Mouse (Mus musculus) spleen, adult 10 weeks (tissue): Measurements from ENCODE around the gene Fibcd1. TPM values are rescaled to one million over a fixed set of nuclear protein-coding genes. Genes with fewer than 3 reads are reported as not detected.

Experiments used
- polyA plus RNA-seq: library from polyadenylated mRNA; stranded (reverse); fragments of 350-450 nt; fragmentation: Illumina TruSeq; extraction: RNeasy Lipid Tissue Mini Kit (QIAGEN cat#74804); gene quantifications from one replicate; pipeline ENCODE4 v1.2.3, GENCODE M21; 2015; ENCODE audit warnings: low replicate concordance; ENCODE audit not compliant: insufficient read depth

Gene Fibcd1
- 0.04 TPM for polyA plus RNA-seq

GRCm38 (mm10) chr2:31845896-31846691 lies at the start of gene Fibcd1:
Fibcd1 (minus strand) TSS chr2:31846005.

GRCm38 (mm10) chr2:31887030-31887429 lies 41.2 kb upstream of the Fibcd1 start, which contains the start of gene Lamc3:
Lamc3 (plus strand) TSS chr2:31887291.

GRCm38 (mm10) chr2:31810444-31810843 lies 35.4 kb downstream of the Fibcd1 start, which contains the start of gene Qrfp:
Qrfp (minus strand) TSS chr2:31810580.

Other genes starting within 250 kb of the Fibcd1 start
- not detected for gene Prdm12, start 206.0 kb downstream of the Fibcd1 start, polyA plus RNA-seq
- gene Exosc2, start 175.3 kb downstream of the Fibcd1 start, polyA plus RNA-seq, result 47.4 TPM
- 38.1 TPM for gene Abl1, start 157.6 kb downstream of the Fibcd1 start, polyA plus RNA-seq
- 1.6 TPM for gene Qrfp, start 35.4 kb downstream of the Fibcd1 start, polyA plus RNA-seq
- 0.40 TPM for gene Lamc3, start 41.3 kb upstream of the Fibcd1 start, polyA plus RNA-seq
- gene Aif1l, start 104.1 kb upstream of the Fibcd1 start, polyA plus RNA-seq, result 1.5 TPM
- 59.8 TPM for gene Nup214, start 128.4 kb upstream of the Fibcd1 start, polyA plus RNA-seq
- gene Fam78a, start 238.9 kb upstream of the Fibcd1 start, polyA plus RNA-seq, result 28.3 TPM
- gene Plpp7, start 249.5 kb upstream of the Fibcd1 start, polyA plus RNA-seq, result 0.22 TPM